Mouse (Mus musculus) frontal cortex, postnatal 10 days (tissue): ENCODE measurements around the gene Fbxw8.

Experiments used
- DNase-seq, 2 experiments: peaks; one replicate each; pipeline ENCODE4 v3.0.0; 2022; ENCODE audit warnings: low spot score in 2 of 2, mixed read lengths in 1 of 2

Gene Fbxw8

DNA sequence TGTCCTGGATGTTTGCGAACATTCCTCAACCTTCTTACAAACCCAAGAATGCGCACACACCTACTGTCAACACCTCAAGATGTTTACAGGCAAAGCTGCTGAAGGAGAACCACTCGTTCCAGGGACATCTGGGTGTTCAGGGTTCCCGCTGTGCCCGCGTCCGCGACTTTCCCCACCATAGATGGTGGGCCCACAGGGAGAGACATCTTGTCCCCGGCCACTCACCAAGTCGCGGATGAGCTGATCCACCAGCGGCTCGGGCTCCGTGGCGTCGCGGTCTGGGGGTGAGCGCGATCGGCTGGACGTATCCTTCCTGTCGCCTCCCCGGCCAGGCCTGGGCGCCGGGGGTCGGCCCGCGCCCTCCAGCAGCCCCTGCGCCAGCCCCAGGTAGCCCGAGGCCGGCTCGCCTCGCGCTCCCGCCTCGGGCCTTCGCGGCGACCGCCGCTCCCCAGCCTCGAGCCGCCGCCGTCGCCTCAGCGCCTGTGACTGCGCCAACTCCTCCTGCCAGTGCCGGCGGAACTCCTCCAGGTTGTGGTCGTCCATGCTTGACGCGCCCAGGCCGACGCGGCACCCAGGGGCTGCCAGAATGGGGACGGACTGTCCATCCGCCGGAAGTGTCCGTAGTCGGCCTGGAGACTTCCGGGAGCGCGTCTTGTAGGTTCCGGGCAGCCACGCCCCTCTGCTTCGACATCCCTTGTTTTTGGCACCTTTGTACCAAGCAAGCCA lies at the start of gene Fbxw8:
Gene Fbxw8 (minus strand): TSS at position 626 of the 726 bp plus-strand sequence.
- DNase-seq, result peak; percentile 79 to 84

- no peak for DNase-seq
These were observed 49.6 kb upstream of the Fbxw8 start for GRCm38 (mm10) chr5:118204675-118205440.

DNA sequence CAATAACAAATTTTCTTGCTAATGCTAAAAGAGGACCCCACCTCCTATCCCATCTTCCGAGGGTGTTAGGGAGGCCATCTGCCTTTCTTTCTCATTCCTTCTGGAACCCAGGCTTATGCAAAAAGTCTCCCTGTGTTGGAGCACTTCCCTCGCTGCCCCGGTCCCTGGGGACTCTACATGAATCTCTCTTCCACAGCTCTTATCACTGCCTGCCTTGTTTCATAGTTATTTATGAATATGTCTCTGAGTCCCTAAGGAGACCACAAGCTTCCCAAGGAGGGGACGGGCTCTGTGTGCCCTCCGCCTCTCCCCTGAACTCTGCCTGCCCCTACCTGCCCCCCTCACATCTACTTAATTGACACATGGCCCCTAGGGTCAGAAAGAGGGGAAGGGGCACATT lies 44.4 kb upstream of the Fbxw8 start:
- no peak for DNase-seq

DNA sequence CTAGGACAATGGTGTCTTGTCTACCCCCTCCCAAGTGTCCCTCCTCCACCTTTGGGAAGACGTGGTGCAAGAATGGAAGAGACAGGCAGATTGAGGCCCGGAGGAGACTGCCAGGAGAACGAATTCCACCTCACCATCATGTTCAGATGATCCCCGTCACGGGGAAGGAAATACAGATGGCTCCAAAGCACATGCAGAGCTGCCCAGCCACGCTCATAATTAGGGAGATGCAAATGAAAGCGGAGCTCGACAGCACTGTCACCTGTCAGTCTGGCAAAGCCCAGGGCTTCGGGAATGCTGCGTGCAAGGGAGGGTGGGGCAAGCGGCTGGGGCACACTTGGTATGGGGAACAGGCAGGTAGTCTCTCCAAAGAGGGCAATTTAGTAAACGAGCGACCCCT lies 42.2 kb upstream of the Fbxw8 start:
- DNase-seq, result no peak

DNA sequence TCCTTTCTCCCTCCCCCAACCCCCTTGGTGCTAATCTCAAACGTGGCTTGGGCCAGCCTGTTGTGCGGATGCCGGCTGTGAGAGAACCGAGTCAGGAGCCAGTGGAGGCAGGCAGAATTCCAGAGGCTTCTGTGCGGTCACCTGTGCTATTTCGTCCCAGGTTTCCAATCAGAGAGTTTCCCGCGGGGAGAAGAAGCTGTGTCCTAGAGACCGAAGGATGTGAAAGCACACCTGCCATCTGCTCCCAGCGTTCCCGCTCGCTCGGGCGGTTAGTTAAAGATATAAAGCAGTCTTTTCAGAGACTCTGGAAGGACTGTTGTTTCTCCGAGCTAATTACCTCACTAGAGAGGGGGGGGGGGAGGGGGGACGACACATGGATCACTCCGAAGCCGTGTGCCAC lies 37.0 kb upstream of the Fbxw8 start:
- DNase-seq, result no peak

DNA sequence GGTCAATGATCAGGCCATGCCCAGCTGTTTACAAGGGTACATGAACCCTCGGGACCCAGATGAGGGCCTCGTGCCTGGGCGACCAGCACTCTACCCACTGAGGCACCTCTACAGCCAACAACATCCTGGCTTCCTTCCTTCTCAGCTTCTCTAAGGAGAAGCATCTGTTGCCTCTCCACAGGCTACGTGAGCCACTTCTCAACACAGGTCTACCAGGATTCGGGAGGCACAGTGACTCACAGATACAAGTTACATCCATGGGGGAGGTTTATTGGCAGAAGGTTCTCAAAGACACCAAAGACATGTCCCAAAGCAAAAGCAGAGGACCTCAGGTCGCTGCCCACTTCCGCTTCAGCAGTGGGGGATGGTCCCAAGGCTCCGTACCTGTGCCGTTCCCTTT lies 35.2 kb upstream of the Fbxw8 start:
- no peak for DNase-seq

DNA sequence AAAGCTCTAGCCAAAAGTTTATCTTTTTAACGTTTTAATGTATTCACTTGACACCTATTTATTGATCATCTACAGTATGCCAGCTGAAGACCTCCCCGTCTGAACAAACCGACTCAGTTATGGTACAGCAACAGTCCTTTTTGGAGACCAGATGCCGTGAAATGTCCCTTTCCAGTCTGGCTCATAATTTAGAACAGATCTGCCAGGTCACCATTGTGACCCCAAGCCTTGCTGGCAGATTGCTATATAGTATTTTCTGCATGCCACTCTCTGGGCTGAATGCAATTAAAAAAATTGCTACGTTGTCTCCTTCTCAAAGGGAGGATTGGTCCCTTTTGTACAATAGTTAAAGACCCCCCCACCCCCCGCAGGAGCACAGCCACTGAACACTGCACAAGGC lies 33.1 kb upstream of the Fbxw8 start:
- DNase-seq, result no peak

- DNase-seq, result no peak
These were observed 31.8 kb upstream of the Fbxw8 start for GRCm38 (mm10) chr5:118186903-118187633.

- DNase-seq, result no peak
These were observed 22.4 kb upstream of the Fbxw8 start for GRCm38 (mm10) chr5:118177640-118178039.

- no peak for DNase-seq
These were observed 19.9 kb upstream of the Fbxw8 start for GRCm38 (mm10) chr5:118175137-118175536.

DNA sequence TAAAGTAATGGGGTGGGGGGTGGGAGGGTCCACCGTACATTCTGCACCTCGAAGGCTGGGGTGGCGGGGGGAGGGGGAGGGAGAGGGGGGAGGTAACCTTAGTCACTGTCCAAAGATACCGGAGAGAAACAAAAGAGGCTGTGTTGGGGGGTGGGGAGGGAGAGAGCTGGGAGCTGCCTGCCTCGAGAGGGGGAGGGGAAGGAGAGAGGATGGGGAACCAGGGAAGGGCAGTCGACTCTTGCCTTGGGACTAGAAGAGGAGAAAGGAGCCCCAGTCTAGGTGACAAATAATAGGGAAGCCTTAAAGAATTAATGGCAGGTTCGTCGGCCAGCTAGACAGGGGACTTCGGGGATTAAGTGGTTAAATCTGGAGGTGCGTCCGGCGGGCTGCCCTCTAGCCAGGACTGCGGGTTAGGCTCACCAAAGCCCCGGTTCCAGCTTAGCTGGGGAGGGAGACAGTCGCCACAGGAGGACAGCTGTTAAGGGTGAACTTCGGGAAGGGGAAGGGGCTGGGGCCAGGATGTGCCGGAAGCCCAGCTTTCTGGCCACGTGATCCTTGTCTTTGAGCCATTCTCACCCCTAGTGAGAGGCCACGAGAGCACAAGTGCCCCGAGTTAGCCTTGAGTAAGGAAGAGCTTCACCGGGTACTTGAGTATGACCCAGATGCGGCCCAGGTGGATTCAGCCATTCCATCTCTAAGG lies 19.2 kb upstream of the Fbxw8 start:
- DNase-seq, result no peak

DNA sequence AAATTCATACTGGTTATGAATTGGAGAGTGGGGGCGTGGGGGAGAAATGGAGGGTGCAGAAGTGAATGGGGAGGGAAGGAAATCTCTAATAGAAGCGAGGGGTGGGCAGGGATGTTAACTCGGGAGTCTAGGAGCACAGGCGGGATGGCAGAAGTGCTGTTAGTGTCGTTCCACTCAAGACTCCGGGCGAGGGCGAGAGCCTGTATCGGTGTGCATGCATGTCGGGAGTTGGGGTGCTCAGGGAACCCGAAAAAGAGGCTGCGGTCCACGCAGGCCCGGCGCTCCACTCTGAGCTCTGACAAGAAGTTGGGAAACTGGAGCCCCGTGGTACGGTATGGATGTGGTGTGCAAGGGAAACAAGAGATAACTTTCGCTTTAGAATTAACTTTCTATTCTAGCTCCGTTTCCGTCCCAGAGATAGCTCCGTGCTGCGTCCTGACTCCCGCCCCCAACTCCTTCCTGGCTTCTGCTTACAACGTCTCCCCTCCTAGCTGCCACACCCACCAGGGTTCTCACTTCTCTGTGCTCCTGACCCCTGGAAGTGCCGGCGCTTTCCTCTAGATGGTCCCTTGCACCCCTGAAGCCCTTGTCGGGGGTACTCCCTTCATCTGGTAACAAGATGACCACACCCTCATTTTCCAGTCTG lies 16.9 kb upstream of the Fbxw8 start:
- DNase-seq, result no peak

DNA sequence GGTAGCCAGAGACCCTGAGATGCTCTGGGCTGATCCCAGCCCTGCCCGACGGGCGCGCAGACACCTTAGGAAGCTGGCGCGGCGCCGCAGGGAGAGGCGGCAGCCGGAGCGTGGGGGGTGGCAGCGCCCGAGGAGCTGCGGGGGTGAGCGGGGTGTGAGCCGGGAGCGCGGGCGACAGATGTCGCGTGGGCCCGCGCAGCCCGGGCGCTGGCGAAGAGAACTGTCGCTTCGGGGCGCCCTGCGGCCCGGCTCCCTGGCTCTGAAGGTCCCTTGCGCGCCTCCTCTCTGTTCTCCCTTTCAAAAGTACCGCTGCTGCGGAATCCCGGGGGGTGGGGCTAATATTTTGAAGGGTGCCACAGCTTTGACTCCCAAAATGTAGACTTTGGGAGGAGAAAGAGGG lies 16.4 kb upstream of the Fbxw8 start:
- DNase-seq, result no peak

- DNase-seq, result no peak
These were observed 15.7 kb upstream of the Fbxw8 start for GRCm38 (mm10) chr5:118170888-118171529.

DNA sequence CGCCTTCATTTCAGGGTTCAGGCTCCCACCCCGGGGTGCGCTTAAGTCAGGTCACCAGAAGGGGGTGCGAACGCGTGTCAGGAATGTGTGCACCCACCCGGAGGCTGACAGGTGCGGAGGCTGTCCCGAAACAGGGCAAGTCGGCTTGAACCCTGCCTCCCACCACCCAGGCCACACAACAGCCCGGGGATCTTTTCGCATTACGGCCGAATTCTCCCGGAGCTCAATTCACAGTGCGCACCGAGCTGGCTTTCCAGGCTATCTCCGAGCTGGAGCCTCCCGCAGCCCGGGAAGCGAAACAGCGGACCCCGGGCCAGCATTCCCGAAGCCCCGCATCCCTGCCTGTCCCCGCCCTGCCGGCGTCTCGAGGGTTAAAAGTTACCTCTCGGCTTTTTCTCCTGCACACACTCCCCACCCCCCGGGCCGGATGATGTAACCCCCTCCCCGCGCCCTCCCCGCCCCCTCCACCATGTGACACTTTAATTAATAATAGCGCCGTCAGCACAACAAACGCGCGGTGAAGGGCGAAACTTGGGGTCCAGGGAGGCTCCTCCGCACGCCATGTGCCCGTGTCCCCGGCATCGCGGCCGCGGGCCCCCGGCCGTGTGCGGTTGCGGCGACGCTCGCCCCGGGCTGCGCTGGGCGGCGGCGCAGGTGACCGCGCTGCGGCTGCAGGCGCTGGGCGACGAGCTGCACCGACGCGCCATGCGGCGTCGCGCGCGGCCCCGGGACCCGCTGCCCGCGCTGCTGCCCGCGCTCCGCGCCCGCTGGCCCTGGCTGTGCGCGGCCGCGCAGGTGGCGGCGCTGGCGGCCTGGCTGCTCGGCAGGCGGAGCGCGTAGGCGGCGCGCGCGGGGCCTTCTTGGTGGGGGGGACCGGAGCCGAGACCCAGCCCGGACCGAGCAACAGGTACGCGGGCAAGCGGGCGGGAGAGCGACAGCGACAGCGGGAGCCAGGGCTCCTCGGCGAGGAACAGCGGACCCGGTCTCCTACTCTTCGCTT lies 14.3 kb upstream of the Fbxw8 start:
- DNase-seq, result no peak

DNA sequence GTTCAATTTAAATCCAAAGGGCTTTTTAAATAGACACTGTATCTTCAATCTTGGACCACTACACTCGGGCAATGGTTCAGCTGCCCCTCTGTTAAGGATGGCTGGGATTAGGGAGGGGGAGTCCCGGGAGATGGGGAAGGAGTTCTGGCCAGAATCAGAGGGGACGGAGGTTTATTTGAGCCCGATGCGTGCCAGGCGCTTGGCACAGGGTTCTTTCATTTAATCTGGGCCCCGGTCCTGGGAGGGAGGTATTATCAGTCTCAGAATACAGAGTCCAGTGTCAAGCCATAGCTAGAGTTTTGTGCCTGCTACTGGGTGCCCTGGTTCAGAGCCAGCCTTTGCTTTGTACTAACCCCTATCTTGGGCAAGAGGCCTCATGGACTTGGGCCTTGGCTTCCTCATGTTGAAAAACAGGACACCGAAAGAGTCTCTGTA lies 12.3 kb upstream of the Fbxw8 start:
- no peak for DNase-seq

GRCm38 (mm10) chr5:118165462-118165861 lies 10.2 kb upstream of the Fbxw8 start:
- no peak for DNase-seq

DNA sequence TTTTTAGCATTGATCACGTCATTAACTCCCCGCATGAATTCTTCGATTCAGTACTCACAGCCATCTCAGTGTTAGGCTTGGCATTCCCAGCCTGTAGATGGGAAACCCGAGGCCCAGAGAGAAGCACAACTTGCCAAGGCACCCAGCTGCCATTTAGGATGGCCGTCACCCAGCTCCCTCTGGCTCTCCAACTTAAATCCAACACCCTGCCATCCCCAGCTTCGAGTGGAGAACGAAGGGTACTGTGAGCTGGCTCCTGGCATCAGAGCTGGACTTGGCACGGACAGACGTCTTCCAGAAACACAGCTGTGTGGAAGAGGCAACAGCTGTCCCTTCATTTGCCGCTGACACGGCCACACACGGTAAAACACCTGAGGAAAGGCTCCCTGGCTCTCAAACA lies 9.3 kb upstream of the Fbxw8 start, which contains the start of gene Hrk:
Gene Hrk (plus strand): TSS at position 68 of the 400 bp plus-strand sequence.
- no peak for DNase-seq

DNA sequence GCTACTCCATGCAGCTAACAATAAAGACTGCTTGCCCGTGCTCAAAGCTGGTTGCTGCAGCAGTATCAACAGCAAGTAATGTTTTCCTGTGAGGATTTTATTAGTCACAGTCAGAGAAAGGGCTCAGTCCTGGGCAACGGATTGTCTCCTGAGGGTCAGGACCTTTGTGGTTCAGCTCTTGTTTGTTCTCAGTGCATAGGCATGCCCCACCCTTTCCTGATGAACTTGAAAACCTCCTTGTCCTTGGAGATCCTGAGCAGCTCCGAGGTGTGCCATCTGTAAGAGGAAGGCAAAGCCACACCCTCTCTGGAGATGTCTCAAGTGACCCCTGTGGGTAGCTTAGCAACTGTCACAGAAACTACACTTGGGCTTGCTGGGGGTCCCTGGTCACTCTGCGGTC lies 5.4 kb upstream of the Fbxw8 start:
- no peak for DNase-seq

GRCm38 (mm10) chr5:118156976-118157375 lies 1.7 kb upstream of the Fbxw8 start:
- DNase-seq, result no peak
